Mouse (Mus musculus): Measurements from ENCODE around the gene Odf4.

GRCm38 (mm10) chr11:68961596-68961995 is 34.7 kb upstream of the Odf4 start:
- no peak for TF ChIP-seq CTCF (IDR thresholded peaks at IDR 0.05; ENCODE audit: low read depth)
- TF ChIP-seq EP300 (IDR thresholded peaks at IDR 0.05; ENCODE audit: low read depth), result no peak

Measured in liver, embryonic 14.5 days (tissue).